Mouse (Mus musculus): ENCODE results near the gene Fam32a. TPM values are rescaled to one million over a fixed set of nuclear protein-coding genes. Genes with fewer than 3 reads are reported as not detected.
A peak's percentile ranks its signal among the peaks of the same experiment; 100 is the strongest.

Gene Fam32a
- polyA plus RNA-seq, 1 experiment from 2014 or later: 62.7 TPM

- 86% methylated on average over 1 of the region's 1 CpGs for WGBS
These were observed 10.9 kb upstream of the Fam32a start for GRCm38 (mm10) chr8:72208582-72208981.

GRCm38 (mm10) chr8:72210222-72210621 is 9.3 kb upstream of the Fam32a start:
- H3K27ac ChIP-seq: no peak overlapping the region

More at GRCm38 (mm10) chr8:72208582-72208981, 10.9 kb upstream of the Fam32a start:
- Histone ChIP-seq H3K4me3 (replicated peaks; ENCODE audit: low read length) (no peak overlapping the region), H3K4me2 (replicated peaks) (no peak overlapping the region), H3K36me3 (replicated peaks; ENCODE audit: control insufficient read depth, insufficient read depth) (no peaks in the 10 kb centered on the region), H3K4me1 (replicated peaks; ENCODE audit: control insufficient read depth, insufficient read depth, low read length) (no peaks in the 10 kb centered on the region), H3K9ac (no peak overlapping the region), H3K9me3 (ENCODE audit: control insufficient read depth, low read length) (peaks cover 8% of the 10 kb centered on the region; the same call in 1 of the 2 replicates), H3K27ac (no peak overlapping the region), H3K27me3 (ENCODE audit: control insufficient read depth, insufficient read depth, low read length) (no peaks in the 10 kb centered on the region)
- DNase-seq (ENCODE audit: low spot score) (no peak), ATAC-seq (ENCODE audit: low FRiP score) (no peak)

GRCm38 (mm10) chr8:72210710-72211109 is 8.8 kb upstream of the Fam32a start:
- 78% methylated on average over 2 of the region's 2 CpGs for WGBS
- no peak overlapping the region for H3K27ac ChIP-seq
- H3K36me3 ChIP-seq (replicated peaks; ENCODE audit: control insufficient read depth, insufficient read depth): no peaks in the 10 kb centered on the region
- ATAC-seq (ENCODE audit: low FRiP score): no peak
- H3K4me3 ChIP-seq (replicated peaks; ENCODE audit: low read length): no peak overlapping the region
- no peak overlapping the region for H3K9ac ChIP-seq
- no peaks in the 10 kb centered on the region for H3K27me3 ChIP-seq (ENCODE audit: control insufficient read depth, insufficient read depth, low read length)
- DNase-seq (ENCODE audit: low spot score): no peak
- H3K4me1 ChIP-seq (replicated peaks; ENCODE audit: control insufficient read depth, insufficient read depth, low read length): no peaks in the 10 kb centered on the region
- H3K4me2 ChIP-seq (replicated peaks): no peak overlapping the region
- no peaks in the 10 kb centered on the region for H3K9me3 ChIP-seq (ENCODE audit: control insufficient read depth, low read length)

More at GRCm38 (mm10) chr8:72210222-72210621, 9.3 kb upstream of the Fam32a start:
- Histone ChIP-seq H3K4me1 (replicated peaks; ENCODE audit: control insufficient read depth, insufficient read depth, low read length) (no peaks in the 10 kb centered on the region), H3K4me3 (replicated peaks; ENCODE audit: low read length) (no peak overlapping the region), H3K36me3 (replicated peaks; ENCODE audit: control insufficient read depth, insufficient read depth) (no peaks in the 10 kb centered on the region), H3K4me2 (replicated peaks) (no peak overlapping the region), H3K27me3 (ENCODE audit: control insufficient read depth, insufficient read depth, low read length) (no peaks in the 10 kb centered on the region), H3K9ac (no peak overlapping the region), H3K9me3 (ENCODE audit: control insufficient read depth, low read length) (no peaks in the 10 kb centered on the region)
- WGBS: 80% methylated on average over 4 of the region's 4 CpGs
- ATAC-seq (ENCODE audit: low FRiP score): no peak
- DNase-seq (ENCODE audit: low spot score): no peak

GRCm38 (mm10) chr8:72211846-72212245 is 7.7 kb upstream of the Fam32a start:
- Histone ChIP-seq H3K27me3 (ENCODE audit: control insufficient read depth, insufficient read depth, low read length) (0 out of 2 replicates have a peak, but pooled peaks cover 3% of the 10 kb centered on the region), H3K9me3 (ENCODE audit: control insufficient read depth, low read length) (no peaks in the 10 kb centered on the region), H3K9ac (no peak overlapping the region), H3K27ac (no peak overlapping the region), H3K4me1 (replicated peaks; ENCODE audit: control insufficient read depth, insufficient read depth, low read length) (no peaks in the 10 kb centered on the region), H3K36me3 (replicated peaks; ENCODE audit: control insufficient read depth, insufficient read depth) (no peaks in the 10 kb centered on the region), H3K4me3 (replicated peaks; ENCODE audit: low read length) (no peak overlapping the region), H3K4me2 (replicated peaks) (no peak overlapping the region)
- ATAC-seq (ENCODE audit: low FRiP score): no peak
- 92% methylated on average over 1 of the region's 1 CpGs for WGBS
- no peak for DNase-seq (ENCODE audit: low spot score)

GRCm38 (mm10) chr8:72212751-72213150 is 6.8 kb upstream of the Fam32a start, which contains the start of gene Cib3:
Cib3 (minus strand) TSS chr8:72212837.
- Histone ChIP-seq H3K9me3 (ENCODE audit: control insufficient read depth, low read length) (no peaks in the 10 kb centered on the region), H3K27ac (no peak within 1 kb of the TSS), H3K4me2 (replicated peaks) (no peak within 1 kb of the TSS), H3K36me3 (replicated peaks; ENCODE audit: control insufficient read depth, insufficient read depth) (no peaks in the 10 kb centered on the region), H3K4me1 (replicated peaks; ENCODE audit: control insufficient read depth, insufficient read depth, low read length) (no peaks in the 10 kb centered on the region), H3K4me3 (replicated peaks; ENCODE audit: low read length) (no peak within 1 kb of the TSS), H3K27me3 (ENCODE audit: control insufficient read depth, insufficient read depth, low read length) (0 out of 2 replicates have a peak, but pooled peaks cover 6% of the 10 kb centered on the region), H3K9ac (no peak within 1 kb of the TSS)
- no peak for DNase-seq (ENCODE audit: low spot score)
- 67% methylated on average over 4 of the region's 4 CpGs for WGBS
- no peak for ATAC-seq (ENCODE audit: low FRiP score)

GRCm38 (mm10) chr8:72213536-72213935 is 6.0 kb upstream of the Fam32a start, which contains the start of gene Gm11034:
Gm11034 (minus strand) TSS chr8:72213636.
- ATAC-seq (ENCODE audit: low FRiP score) (no peak), DNase-seq (ENCODE audit: low spot score) (no peak)
- H3K4me3 ChIP-seq (replicated peaks; ENCODE audit: low read length): no peak within 1 kb of the TSS
- no peak within 1 kb of the TSS for H3K4me2 ChIP-seq (replicated peaks)
- H3K9me3 ChIP-seq (ENCODE audit: control insufficient read depth, low read length): no peaks in the 10 kb centered on the region
- no peaks in the 10 kb centered on the region for H3K36me3 ChIP-seq (replicated peaks; ENCODE audit: control insufficient read depth, insufficient read depth)
- 0 out of 2 replicates have a peak, but pooled peaks cover 6% of the 10 kb centered on the region for H3K27me3 ChIP-seq (ENCODE audit: control insufficient read depth, insufficient read depth, low read length)
- WGBS: 79% methylated on average over 4 of the region's 4 CpGs
- H3K4me1 ChIP-seq (replicated peaks; ENCODE audit: control insufficient read depth, insufficient read depth, low read length): no peaks in the 10 kb centered on the region
- no peak within 1 kb of the TSS for H3K9ac ChIP-seq
- no peak within 1 kb of the TSS for H3K27ac ChIP-seq

- H3K9me3 ChIP-seq (ENCODE audit: control insufficient read depth, low read length): no peaks in the 10 kb centered on the region
- no peaks in the 10 kb centered on the region for H3K36me3 ChIP-seq (replicated peaks; ENCODE audit: control insufficient read depth, insufficient read depth)
- no peak overlapping the region for H3K4me2 ChIP-seq (replicated peaks)
- no peak overlapping the region for H3K27ac ChIP-seq
- 56% methylated on average over 2 of the region's 2 CpGs for WGBS
- DNase-seq (ENCODE audit: low spot score) (no peak), ATAC-seq (ENCODE audit: low FRiP score) (no peak)
- peaks cover under 1% of the 10 kb centered on the region; the same call in 1 of the 2 replicates for H3K4me1 ChIP-seq (replicated peaks; ENCODE audit: control insufficient read depth, insufficient read depth, low read length)
- H3K9ac ChIP-seq: no peak overlapping the region
- no peak overlapping the region for H3K4me3 ChIP-seq (replicated peaks; ENCODE audit: low read length)
- 0 out of 2 replicates have a peak, but pooled peaks cover 6% of the 10 kb centered on the region for H3K27me3 ChIP-seq (ENCODE audit: control insufficient read depth, insufficient read depth, low read length)
These were observed 4.5 kb upstream of the Fam32a start for GRCm38 (mm10) chr8:72215060-72215459.

GRCm38 (mm10) chr8:72215871-72216270 is 3.7 kb upstream of the Fam32a start:
- 29% methylated on average over 1 of the region's 1 CpGs for WGBS
- DNase-seq (ENCODE audit: low spot score): no peak
- Histone ChIP-seq H3K4me1 (replicated peaks; ENCODE audit: control insufficient read depth, insufficient read depth, low read length) (peaks cover 8% of the 10 kb centered on the region), H3K36me3 (replicated peaks; ENCODE audit: control insufficient read depth, insufficient read depth) (no peaks in the 10 kb centered on the region), H3K4me2 (replicated peaks) (no peak overlapping the region), H3K4me3 (replicated peaks; ENCODE audit: low read length) (no peak overlapping the region), H3K27ac (no peak overlapping the region), H3K27me3 (ENCODE audit: control insufficient read depth, insufficient read depth, low read length) (0 out of 2 replicates have a peak, but pooled peaks cover 6% of the 10 kb centered on the region), H3K9me3 (ENCODE audit: control insufficient read depth, low read length) (no peaks in the 10 kb centered on the region), H3K9ac (no peak overlapping the region)
- no peak for ATAC-seq (ENCODE audit: low FRiP score)

- Histone ChIP-seq H3K27ac (no peak overlapping the region), H3K27me3 (ENCODE audit: control insufficient read depth, insufficient read depth, low read length) (0 out of 2 replicates have a peak, but pooled peaks cover 6% of the 10 kb centered on the region), H3K9ac (no peak overlapping the region), H3K9me3 (ENCODE audit: control insufficient read depth, low read length) (no peaks in the 10 kb centered on the region), H3K4me1 (replicated peaks; ENCODE audit: control insufficient read depth, insufficient read depth, low read length) (peaks cover 12% of the 10 kb centered on the region), H3K36me3 (replicated peaks; ENCODE audit: control insufficient read depth, insufficient read depth) (peaks cover 28% of the 10 kb centered on the region), H3K4me2 (replicated peaks) (peak overlapping the region; percentile 91), H3K4me3 (replicated peaks; ENCODE audit: low read length) (peak overlapping the region; percentile 87)
- no peak for DNase-seq (ENCODE audit: low spot score)
- ATAC-seq (ENCODE audit: low FRiP score): peak; percentile 38
- WGBS: 80% methylated on average over 9 of the region's 10 CpGs
These were observed 569 bp upstream of the Fam32a start for GRCm38 (mm10) chr8:72218781-72219540.
